Mouse (Mus musculus) cerebellum, adult 18-20 months (tissue): ENCODE measurements at regions not wholly inside any gene's neighbourhood (a gene's known extent, or its start where the extent isn't known, plus 50 kb on each side); places are given as distances from the start of the nearest gene placed in this dataset.

ENCODE experiments used
- DNase-seq, 2 experiments: peaks; one replicate each; pipeline ENCODE4 v3.0.0; 2021

DNA sequence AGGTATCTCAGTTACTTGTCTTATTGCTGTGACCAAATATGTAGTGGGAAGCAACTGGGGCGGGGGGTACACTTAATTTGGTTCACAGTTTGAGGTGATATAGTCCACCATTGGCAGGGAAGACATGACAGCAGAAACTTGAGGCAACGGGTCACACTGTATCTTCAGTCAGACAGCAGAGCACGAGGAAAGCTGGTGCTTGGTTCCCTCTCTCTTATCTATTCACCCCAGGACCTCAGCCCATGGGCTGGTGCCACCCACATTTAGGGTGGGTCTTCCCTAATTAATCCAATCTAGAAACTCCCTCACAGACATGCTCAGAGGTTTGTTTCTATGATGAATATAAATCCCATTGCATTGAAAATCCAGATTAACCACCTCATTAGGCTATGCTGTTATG, 56.5 kb downstream of the Otud1 start:
- DNase-seq = no peak

DNA sequence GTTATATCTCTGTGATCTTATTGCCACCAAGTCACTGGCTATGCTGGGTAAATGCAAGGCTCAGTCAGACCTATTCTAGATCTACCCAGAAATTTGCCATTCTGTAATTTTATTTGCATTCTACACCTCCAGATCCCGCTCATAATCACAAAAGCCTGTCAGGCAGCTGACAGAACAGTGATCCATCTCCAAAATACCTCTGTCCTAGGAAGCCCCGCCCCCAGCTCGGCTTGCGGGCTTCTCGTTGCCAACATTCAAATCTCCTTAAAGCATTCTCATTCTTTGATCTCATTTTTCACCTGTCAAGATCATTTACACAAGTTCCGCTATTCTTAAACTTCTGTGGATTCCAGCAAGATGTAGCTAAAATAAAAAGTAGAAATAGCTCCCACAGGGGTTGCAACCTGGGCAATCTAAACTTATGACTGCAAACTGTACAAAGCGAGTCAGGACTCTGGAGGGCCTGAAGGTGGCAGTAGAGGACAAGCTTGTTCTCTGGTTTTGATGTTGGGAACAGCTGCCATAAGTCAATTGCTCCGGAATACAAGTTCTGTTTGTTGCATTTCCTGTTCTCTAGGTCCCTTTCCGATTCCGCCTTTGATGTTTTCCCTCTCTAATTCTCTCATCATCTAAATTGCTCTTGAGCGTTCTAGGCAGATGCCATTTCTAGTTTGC, 58.1 kb downstream of the Otud1 start:
- peak; percentile 44 to 49 for DNase-seq

- DNase-seq = no peak
Measured at GRCm38 (mm10) chr2:19716388-19716787, 58.8 kb downstream of the Otud1 start.

DNA sequence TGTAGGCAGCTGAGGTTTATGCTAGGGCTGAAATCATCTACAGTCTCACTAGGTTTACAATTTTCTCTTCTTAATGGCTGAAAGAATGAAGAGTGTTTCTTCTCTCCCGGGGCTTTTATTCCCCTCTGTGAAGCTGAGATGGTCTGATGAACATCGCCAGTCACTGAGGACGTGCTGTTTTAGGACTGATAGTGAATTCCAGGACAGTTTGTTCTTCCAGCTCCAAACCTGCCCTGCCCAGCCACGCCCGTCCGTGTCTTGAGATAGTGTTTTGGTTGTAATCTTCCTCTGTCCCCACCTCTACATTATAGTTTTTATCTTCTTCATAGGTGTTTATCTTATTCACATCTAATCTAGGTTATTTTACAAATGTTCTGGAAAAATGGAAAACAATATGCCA, 68.5 kb downstream of the Otud1 start:
- no peak for DNase-seq

DNA sequence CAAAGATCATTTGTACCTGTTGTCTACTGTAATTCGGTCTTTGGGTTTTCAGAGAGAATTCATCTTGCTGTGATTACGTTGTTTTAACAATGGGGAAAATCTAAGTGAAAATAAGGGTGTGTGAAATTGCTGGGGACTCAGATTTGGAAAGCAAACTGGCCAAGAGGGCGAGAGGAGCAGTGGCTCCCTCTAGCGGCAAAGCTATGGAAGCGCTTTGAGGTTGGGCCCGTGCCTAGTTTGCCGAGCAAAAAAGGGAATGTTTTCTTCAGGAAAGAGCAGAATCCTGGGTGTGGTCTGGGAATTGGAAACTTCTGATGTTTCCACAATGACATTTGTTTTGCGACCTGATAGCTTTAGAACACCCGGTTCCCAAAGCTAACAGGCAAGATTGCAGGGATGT, 69.4 kb downstream of the Otud1 start:
- DNase-seq = peak; percentile 34 to 54

- no peak for DNase-seq
Measured at GRCm38 (mm10) chr2:19732922-19733859, 75.6 kb downstream of the Otud1 start.

- no peak for DNase-seq
Measured at GRCm38 (mm10) chr2:19734164-19734870, 76.8 kb downstream of the Otud1 start.

DNA sequence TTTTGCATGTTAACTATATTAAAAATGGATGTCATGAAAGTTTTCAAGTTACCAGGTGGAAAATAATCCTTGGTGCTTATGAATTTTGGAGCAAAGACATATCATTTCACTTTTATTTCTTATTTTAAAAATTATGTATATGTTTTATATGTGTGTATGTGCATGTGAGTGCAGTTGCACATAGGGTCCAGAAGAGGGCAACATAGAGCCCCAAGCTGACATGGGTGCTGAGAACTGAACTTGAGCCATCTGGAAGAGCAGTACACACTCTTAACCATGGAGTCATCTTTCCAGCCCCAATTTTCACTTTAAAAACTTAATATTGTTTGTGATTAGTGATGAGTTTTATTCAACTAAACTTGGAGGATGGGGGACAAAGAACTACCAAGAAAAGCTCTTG, 84.0 kb downstream of the Otud1 start:
- no peak for DNase-seq

- DNase-seq = no peak
Measured at GRCm38 (mm10) chr2:19743467-19743866, 85.9 kb downstream of the Otud1 start.

DNA sequence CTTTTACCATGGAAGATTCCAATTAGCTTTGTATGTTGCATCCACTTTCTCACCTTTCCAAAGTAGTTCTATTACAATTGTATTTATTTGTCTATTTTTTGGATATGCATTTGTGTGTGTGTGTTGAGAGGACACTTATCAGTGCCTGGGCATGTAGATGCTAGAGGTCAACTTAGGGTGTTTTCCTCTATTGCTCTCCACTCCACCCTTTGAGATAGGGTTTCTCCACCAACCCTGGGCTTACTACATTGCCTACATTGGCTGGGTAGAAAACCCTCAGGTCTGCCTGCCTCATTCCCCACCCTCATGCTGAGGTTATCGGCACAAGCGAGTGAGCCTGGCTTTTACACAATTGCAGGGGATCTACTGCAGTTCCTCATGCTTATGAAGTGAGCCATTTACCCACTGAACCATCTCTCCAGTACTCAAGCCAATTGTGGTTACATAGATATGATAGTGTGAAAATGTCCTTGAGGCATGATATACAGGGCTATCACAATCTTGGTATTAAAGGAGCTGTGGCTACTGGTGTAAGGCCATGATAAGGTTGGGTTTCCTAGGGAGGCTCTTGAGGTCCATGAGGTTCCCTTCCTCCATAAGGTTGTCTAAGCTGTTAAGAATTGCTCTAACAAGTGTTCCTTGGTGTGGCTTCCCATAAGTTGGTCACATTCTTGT, 87.6 kb downstream of the Otud1 start:
- DNase-seq = no peak

DNA sequence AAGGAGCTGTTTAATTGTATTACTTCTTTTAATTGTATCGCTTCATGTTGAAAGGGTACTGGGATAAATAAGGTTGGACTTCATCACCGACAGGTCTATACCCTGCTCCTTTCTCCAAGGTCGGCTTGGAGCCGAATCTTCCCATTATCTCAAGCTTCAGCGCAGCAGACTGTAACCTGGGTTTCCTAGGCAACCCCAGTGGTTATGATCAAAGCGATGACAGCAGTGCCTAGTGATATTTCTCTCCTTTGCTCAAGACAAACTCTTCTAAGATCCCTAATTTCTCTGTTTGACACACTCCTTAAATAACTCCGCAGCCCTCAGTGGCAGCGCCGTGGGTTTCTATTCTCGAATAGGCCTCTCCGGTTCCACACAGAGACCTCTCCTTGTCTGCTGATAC, 95.2 kb downstream of the Otud1 start:
- DNase-seq = no peak

- DNase-seq = no peak
Measured at GRCm38 (mm10) chr2:19753479-19753878, 95.9 kb downstream of the Otud1 start.

DNA sequence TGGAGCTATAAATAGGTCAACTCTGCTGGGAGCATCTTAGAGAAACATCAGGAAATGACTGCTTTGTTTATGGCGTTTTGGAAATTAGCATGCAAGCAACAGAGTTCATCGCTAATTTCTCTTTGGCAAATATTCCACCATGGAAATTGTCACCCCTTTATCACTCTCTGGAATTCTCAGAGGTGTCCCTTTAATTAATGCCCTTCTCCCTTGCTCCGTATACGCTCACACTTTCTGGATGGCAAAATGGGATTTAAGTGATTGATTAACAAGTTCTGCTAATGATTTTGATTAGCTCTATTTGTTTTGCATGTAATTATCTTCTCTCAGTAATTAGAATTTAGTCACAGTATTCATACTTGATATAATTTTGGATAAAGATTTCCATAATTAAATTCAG, 100.4 kb downstream of the Otud1 start:
- DNase-seq = no peak

DNA sequence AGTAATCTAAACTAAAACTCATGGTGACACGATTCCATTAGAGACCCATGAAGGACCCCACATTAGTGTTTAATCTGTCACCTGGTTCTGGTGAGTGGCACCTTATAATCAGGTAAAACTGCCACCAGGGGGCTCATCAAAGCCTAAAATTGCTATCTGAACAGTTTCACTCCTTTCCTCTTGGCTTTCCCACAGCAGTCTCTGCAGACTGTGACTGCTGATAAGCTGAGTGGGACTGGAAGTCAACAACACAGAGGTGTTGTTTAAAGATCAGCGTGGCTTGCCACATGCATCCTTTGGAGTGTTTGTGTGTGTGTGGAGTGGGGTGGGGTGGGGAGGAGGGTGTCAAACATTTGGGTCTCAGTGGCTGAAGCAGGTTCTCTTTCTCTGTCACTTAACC, 101.6 kb downstream of the Otud1 start:
- DNase-seq = no peak

DNA sequence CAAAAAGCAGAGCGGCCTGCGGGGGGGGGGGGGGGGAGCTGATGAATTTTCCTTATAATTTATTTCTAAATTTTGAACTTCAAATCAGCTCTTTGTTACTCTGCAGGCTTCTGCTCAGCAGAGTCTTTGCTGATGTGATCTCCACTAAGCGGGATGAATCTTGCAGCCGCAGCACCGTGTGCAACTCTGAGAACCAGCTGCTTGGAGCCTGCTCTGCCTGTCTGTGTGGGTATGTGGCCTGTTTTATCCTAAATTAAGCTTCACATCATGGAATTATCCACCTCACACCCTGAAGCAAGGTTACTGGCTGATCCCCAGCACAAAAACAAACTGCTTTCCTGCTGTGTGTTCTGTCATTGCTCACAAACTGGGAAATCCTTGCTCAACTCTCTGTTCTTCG, 102.0 kb downstream of the Otud1 start:
- no peak for DNase-seq

DNA sequence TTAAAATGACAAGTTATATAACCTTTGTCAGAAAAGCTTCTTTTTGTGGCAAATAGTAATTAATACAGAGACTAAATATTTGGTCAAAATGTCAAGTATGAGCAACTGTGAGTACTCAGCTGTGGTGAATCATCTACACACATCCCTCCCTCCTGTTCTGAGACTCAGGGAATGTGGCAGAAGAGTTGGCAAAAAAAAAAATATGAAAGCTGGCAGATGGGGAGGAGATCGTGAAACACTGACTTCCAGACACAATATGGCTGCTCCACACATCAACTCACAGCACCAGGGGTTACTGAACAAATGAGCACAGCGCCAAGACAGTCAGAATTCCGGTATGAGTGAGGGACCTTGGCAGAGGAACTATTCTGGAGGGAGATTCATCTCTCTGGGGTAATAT, 105.4 kb downstream of the Otud1 start:
- no peak for DNase-seq

DNA sequence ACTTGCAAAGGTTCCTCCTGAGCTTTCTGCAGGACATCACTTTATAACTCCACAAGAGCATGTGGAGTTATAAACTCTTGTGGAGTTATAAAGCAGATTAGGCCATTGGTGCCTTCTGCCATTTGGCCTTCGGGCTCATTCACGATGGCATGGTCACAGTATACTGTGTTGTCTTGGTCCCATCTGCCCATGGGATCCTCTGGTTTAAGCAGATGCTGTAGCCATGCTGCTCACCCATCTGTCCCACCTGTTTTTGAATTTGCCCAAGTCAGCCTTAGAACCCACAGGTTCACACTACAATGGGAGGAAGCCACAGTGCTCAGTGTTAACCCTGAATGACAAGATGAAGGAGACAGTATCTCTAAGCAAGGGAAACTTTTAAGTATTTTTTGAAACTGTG, 124.7 kb upstream of the Etl4 start:
- DNase-seq = no peak

DNA sequence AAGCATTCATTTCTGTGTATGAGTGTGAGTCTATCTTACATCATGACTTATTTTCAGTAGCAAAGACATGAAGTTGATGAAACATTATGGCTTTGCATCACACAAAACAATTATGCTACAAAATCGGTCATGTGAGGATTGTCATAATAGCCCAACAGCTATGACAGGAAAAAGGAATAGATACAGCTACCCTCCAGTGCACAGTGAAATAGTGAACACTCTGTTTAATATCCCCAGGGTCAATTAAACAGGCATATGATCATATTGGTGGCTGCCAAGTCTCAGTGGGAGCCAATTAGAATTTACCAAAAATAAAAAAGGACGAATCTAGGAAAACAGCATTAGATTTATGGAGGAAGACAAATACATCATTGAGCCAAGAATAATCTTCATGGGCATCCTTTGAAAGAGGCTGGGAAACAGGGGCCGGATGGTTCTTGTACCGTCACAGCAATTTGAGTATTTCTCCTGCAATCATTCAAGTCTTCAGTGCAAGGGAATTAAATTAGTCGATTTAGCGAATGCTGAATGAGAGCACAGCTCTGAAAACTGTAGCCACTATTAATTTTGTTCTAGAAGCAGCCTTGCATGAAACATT, 123.8 kb upstream of the Etl4 start:
- DNase-seq = no peak

GRCm38 (mm10) chr2:19792177-19792576, 117.4 kb upstream of the Etl4 start:
- no peak for DNase-seq

GRCm38 (mm10) chr2:19796790-19797189, 112.8 kb upstream of the Etl4 start:
- DNase-seq = no peak
